Mouse (Mus musculus): ENCODE measurements around the gene Apba1.

GRCm38 (mm10) chr19:23823533-23823932, 64.8 kb downstream of the Apba1 start:
- TF ChIP-seq CTCF (IDR thresholded peaks at IDR 0.05; ENCODE audit: low read depth, low read length) (no peak), POLR2A (IDR thresholded peaks at IDR 0.05; ENCODE audit: extremely low read depth, insufficient read depth, low read length) (no peak)

Data from liver, adult 2 months (tissue).